Mouse (Mus musculus): ENCODE data around the gene Ptprg. TPM values are rescaled to one million over a fixed set of nuclear protein-coding genes. Genes with fewer than 3 reads are reported as not detected.

Ptprg gene
- total and polyA plus RNA-seq, 3 experiments, result not detected

GRCm38 (mm10) chr14:11672981-11673547, 119.7 kb downstream of the Ptprg start:
- no peak for DNase-seq (ENCODE audit: low read depth, low spot score)
- Histone ChIP-seq H3K9me3 (replicated peaks; ENCODE audit: insufficient read depth, low read length) (no peaks in the 10 kb centered on the region), H3K79me2 (ENCODE audit: control insufficient read depth, insufficient read depth, low read length, poor library complexity) (no peaks in the 10 kb centered on the region), H3K4me3 (ENCODE audit: control insufficient read depth in 1 of 2, insufficient read depth in 1 of 2, low read depth in 2 of 2, low read length in 2 of 2) (no peak overlapping the region), H3K9ac (ENCODE audit: control insufficient read depth, low read depth, low read length, poor library complexity, severe bottlenecking) (no peak overlapping the region), H3K27me3 (ENCODE audit: control insufficient read depth in 1 of 2, insufficient read depth in 2 of 2, low read length in 2 of 2) (no peaks in the 10 kb centered on the region), H3K36me3 (ENCODE audit: control insufficient read depth in 1 of 2, insufficient read depth in 2 of 2, low read length in 2 of 2) (no peaks in the 10 kb centered on the region), H3K27ac (ENCODE audit: control insufficient read depth, low read depth, low read length) (no peak overlapping the region), H3K4me1 (ENCODE audit: control insufficient read depth in 1 of 2, insufficient read depth in 2 of 2, low read length in 2 of 2) (no peaks in the 10 kb centered on the region)
- TF ChIP-seq ZKSCAN1 (IDR thresholded peaks at IDR 0.05; ENCODE audit: low read depth, low read length) (no peak), NELFE (IDR thresholded peaks at IDR 0.05; ENCODE audit: low read depth, low read length) (no peak), USF2 (IDR thresholded peaks at IDR 0.05; ENCODE audit: borderline replicate concordance in 1 of 2, insufficient read depth in 1 of 2, low read depth in 1 of 2, low read length in 2 of 2) (no peak), POLR2AphosphoS2 (IDR thresholded peaks at IDR 0.05; ENCODE audit: low read length) (no peak), MEF2A (IDR thresholded peaks at IDR 0.05; ENCODE audit: extremely low read depth, insufficient replicate concordance, low read depth, low read length, poor library complexity, severe bottlenecking) (no peak), ZC3H11A (IDR thresholded peaks at IDR 0.05; ENCODE audit: low read depth, low read length) (no peak), UBTF (IDR thresholded peaks at IDR 0.05; ENCODE audit: borderline replicate concordance, insufficient read depth, low read depth, low read length) (no peak), GABPA (IDR thresholded peaks at IDR 0.05; ENCODE audit: low read depth, low read length) (no peak), USF1 (IDR thresholded peaks at IDR 0.05; ENCODE audit: low read depth, low read length) (no peak), SIN3A (IDR thresholded peaks at IDR 0.05; ENCODE audit: low read length) (no peak), MXI1 (IDR thresholded peaks at IDR 0.05; ENCODE audit: low read depth, low read length) (no peak), ZNF384 (IDR thresholded peaks at IDR 0.05; ENCODE audit: low read depth, low read length) (no peak), ETS1 (IDR thresholded peaks at IDR 0.05; ENCODE audit: low read depth, low read length) (no peak), TBP (IDR thresholded peaks at IDR 0.05; ENCODE audit: low read depth, low read length) (no peak), RCOR1 (IDR thresholded peaks at IDR 0.05; ENCODE audit: low read depth, low read length) (no peak), EP300 (IDR thresholded peaks at IDR 0.05; ENCODE audit: low read depth in 1 of 2, low read length in 2 of 2) (no peak), POLR2A (IDR thresholded peaks at IDR 0.05; ENCODE audit: control insufficient read depth in 1 of 2, insufficient read depth in 1 of 2, low read depth in 1 of 2, low read length in 2 of 2, poor library complexity in 1 of 2) (no peak), KAT2A (conservative IDR thresholded peaks at IDR 0.05; ENCODE audit: low read depth, low read length) (no peak)

- DNase-seq (ENCODE audit: low read depth, low spot score), result no peak
- H3K9ac ChIP-seq (ENCODE audit: control insufficient read depth, low read depth, low read length, poor library complexity, severe bottlenecking), result no peak overlapping the region
- H3K27ac ChIP-seq (ENCODE audit: control insufficient read depth, low read depth, low read length), result no peak overlapping the region
- H3K36me3 ChIP-seq (ENCODE audit: control insufficient read depth in 1 of 2, insufficient read depth in 2 of 2, low read length in 2 of 2), result no peaks in the 10 kb centered on the region
- H3K79me2 ChIP-seq (ENCODE audit: control insufficient read depth, insufficient read depth, low read length, poor library complexity), result no peaks in the 10 kb centered on the region
- TF ChIP-seq MAZ (IDR thresholded peaks at IDR 0.05; ENCODE audit: low read depth, low read length), result no peak
- no peak for TF ChIP-seq POLR2A (IDR thresholded peaks at IDR 0.05; ENCODE audit: control insufficient read depth in 1 of 2, insufficient read depth in 1 of 2, low read depth in 1 of 2, low read length in 2 of 2, poor library complexity in 1 of 2)
- TF ChIP-seq POLR2AphosphoS2 (IDR thresholded peaks at IDR 0.05; ENCODE audit: low read length), result no peak
- TF ChIP-seq NRF1 (IDR thresholded peaks at IDR 0.05; ENCODE audit: insufficient read depth, low read depth, low read length, poor library complexity, severe bottlenecking), result no peak
- TF ChIP-seq ZNF384 (IDR thresholded peaks at IDR 0.05; ENCODE audit: low read depth, low read length), result no peak
- no peak for TF ChIP-seq CHD2 (IDR thresholded peaks at IDR 0.05; ENCODE audit: low read length)
- no peak for TF ChIP-seq EP300 (IDR thresholded peaks at IDR 0.05; ENCODE audit: low read depth in 1 of 2, low read length in 2 of 2)
- TF ChIP-seq MYC (IDR thresholded peaks at IDR 0.05; ENCODE audit: low read depth, low read length), result no peak
- TF ChIP-seq ZKSCAN1 (IDR thresholded peaks at IDR 0.05; ENCODE audit: low read depth, low read length), result no peak
- no peak for TF ChIP-seq ETS1 (IDR thresholded peaks at IDR 0.05; ENCODE audit: low read depth, low read length)
- no peak for TF ChIP-seq ZC3H11A (IDR thresholded peaks at IDR 0.05; ENCODE audit: low read depth, low read length)
- no peak for TF ChIP-seq ZMIZ1 (IDR thresholded peaks at IDR 0.05; ENCODE audit: low read depth, low read length)
- TF ChIP-seq ELF1 (IDR thresholded peaks at IDR 0.05; ENCODE audit: low read depth, low read length), result no peak
- TF ChIP-seq TBP (IDR thresholded peaks at IDR 0.05; ENCODE audit: low read depth, low read length), result no peak
- no peak for TF ChIP-seq USF1 (IDR thresholded peaks at IDR 0.05; ENCODE audit: low read depth, low read length)
- TF ChIP-seq HCFC1 (IDR thresholded peaks at IDR 0.05; ENCODE audit: low read depth, low read length), result no peak
- no peaks in the 10 kb centered on the region for H3K27me3 ChIP-seq (ENCODE audit: control insufficient read depth in 1 of 2, insufficient read depth in 2 of 2, low read length in 2 of 2)
- no peak overlapping the region for H3K4me3 ChIP-seq (ENCODE audit: control insufficient read depth in 1 of 2, insufficient read depth in 1 of 2, low read depth in 2 of 2, low read length in 2 of 2)
- H3K4me1 ChIP-seq (ENCODE audit: control insufficient read depth in 1 of 2, insufficient read depth in 2 of 2, low read length in 2 of 2), result no peaks in the 10 kb centered on the region
- no peaks in the 10 kb centered on the region for H3K9me3 ChIP-seq (replicated peaks; ENCODE audit: insufficient read depth, low read length)
Measured at GRCm38 (mm10) chr14:11678201-11678600, 124.9 kb downstream of the Ptprg start.
